Mouse (Mus musculus) testis, postnatal 14 days (tissue): Measurements from ENCODE around the gene Ptpn11.

Experiments
- DNase-seq: peaks from one replicate; pipeline ENCODE4 v3.0.0; 2021; ENCODE audit warnings: low spot score

Ptpn11 gene

GRCm38 (mm10) chr5:121081754-121082153 lies 109.4 kb downstream of the Ptpn11 start:
- peak; percentile 17 for DNase-seq
